Mouse (Mus musculus) megakaryocyte, adult 5-6 weeks (primary cell): ENCODE data around the gene Gm17374. TPM values are rescaled to one million over a fixed set of nuclear protein-coding genes. Genes with fewer than 3 reads are reported as not detected.
A peak's percentile ranks its signal among the peaks of the same experiment; 100 is the strongest.
"Not testable (repeated sequence)": the region's sequence is repeated elsewhere in the genome, so short reads cannot be mapped to it uniquely, and the experiment has no call there.

Source experiments
- ATAC-seq: 2 replicates; pipeline ENCODE4 v1.8.0; 2016; ENCODE audit warnings: mild to moderate bottlenecking, inconsistent platforms; ENCODE audit not compliant: poor library complexity, severe bottlenecking
- total RNA-seq, 2 experiments: library from RNA; stranded (forward) in 1 of 2; stranded (reverse) in 1 of 2; fragments of 153-499, 151-499 nt in 1 of 2; fragments of 221-1000, 200-1000 nt in 1 of 2; gene quantifications; 2 replicates each; pipeline versions ENCODE4 v1.2.3 to v1.2.4; 2015 to 2017

Gene Gm17374
- not detected in 2 replicates for total RNA-seq (2015)
- not detected in 2 replicates for total RNA-seq (2017)

DNA sequence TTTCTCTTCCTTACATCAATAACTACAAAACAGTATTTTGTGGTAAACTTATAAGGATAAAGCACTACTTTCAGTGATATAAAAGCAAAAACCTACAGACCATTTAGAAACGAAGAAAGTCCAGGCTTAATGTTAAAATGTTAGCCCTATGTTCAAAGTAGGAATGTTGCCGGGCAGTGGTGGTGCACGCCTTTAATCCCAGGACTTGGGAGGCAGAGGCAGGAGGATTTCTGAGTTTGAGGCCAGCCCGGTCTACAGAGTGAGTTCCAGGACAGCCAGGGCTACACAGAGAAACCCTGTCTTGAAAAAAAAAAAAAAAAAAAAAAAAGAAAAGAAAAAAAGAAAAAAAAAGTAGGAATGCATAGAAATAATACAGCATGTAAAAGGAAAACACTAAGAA lies at the start of gene Gm17374:
Gene Gm17374, plus strand, starts transcription at position 301 of the 400 bp plus-strand sequence.
- ATAC-seq: not testable (repeated sequence)

- no peak for ATAC-seq
These were observed 46.9 kb upstream of the Gm17374 start for GRCm38 (mm10) chr2:140104951-140105350.

- ATAC-seq: no peak
These were observed 44.2 kb upstream of the Gm17374 start for GRCm38 (mm10) chr2:140107641-140108040.

- no peak for ATAC-seq
These were observed 42.9 kb upstream of the Gm17374 start for GRCm38 (mm10) chr2:140108945-140109344.

- ATAC-seq: no peak
These were observed 38.0 kb upstream of the Gm17374 start for GRCm38 (mm10) chr2:140113851-140114250.

- ATAC-seq: no peak
These were observed 26.3 kb upstream of the Gm17374 start for GRCm38 (mm10) chr2:140125516-140125915.

- ATAC-seq: peak; percentile 69
These were observed 7.4 kb downstream of the Gm17374 start for GRCm38 (mm10) chr2:140159186-140159730.

GRCm38 (mm10) chr2:140163351-140163854 lies 11.6 kb downstream of the Gm17374 start:
- ATAC-seq: no peak

- ATAC-seq: no peak
These were observed 17.2 kb downstream of the Gm17374 start for GRCm38 (mm10) chr2:140169057-140169456.

- peak; percentile 96 for ATAC-seq
These were observed 18.4 kb downstream of the Gm17374 start, which contains the start of the genes Esf1 and Ndufaf5 for GRCm38 (mm10) chr2:140170127-140170802. Esf1 (minus strand) TSS chr2:140170564. Ndufaf5 (plus strand) TSS chr2:140170649.

DNA sequence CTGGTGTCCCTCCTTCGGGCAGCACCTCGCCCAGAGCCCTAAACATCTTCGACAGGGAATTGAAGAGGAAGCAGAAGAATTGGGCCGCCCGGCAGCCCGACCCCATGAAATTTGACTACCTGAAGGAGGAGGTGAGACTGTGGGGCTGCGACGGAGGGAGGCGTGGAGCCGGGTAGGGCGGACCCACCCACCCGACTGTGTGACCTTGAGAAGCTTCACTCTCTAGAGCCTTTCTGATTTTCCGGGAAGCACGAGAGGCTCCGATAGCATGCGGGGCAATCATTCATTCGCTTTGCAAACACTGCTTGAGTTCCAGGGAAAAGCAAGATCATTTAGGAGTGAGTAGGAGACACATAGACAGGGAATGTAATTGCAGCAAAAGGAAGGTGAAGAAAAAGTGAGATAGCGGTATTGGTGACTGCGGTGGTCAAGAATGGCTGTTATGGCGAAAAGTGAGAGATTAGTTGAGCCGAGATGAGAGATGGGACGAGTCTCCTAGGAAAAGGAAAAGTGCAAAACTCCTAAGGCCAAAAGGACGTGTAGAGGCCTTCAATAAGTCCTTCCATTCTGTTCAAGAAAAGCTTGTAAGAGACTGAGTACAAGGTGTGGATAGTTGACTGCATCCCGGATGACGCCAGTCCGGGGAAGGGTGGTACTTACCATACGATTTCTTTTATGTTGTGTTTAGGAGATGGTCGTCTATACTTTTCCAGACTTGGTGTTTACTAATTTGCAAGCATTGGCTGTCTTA lies 19.1 kb downstream of the Gm17374 start:
- peak; percentile 73 for ATAC-seq

DNA sequence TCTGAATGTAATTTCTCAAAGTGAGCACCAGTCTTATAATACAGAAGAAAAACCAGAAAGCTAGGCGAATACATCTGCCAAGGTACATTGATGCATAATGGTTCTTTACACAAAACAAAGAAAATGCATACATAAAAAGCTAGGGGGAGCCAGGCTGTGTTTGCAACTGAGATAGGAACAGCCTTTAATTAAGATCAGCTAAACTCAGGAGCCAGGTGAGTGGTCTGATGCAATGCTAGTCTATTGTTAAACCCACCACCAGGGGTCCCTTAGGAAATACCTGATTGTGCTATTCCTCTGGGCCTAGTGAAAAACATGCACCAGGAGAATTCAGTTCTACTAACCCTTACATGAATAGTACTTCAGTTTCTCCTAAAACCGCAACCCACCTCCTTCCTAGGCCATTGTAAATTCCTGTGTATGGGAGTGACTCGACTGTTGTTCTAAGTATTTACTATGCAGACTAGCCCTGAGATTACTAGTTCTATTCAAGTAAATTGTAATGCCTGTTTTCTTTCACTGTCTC lies 33.9 kb downstream of the Gm17374 start:
- not testable (repeated sequence) for ATAC-seq

- ATAC-seq: no peak
These were observed 48.9 kb downstream of the Gm17374 start for GRCm38 (mm10) chr2:140200713-140201112.

DNA sequence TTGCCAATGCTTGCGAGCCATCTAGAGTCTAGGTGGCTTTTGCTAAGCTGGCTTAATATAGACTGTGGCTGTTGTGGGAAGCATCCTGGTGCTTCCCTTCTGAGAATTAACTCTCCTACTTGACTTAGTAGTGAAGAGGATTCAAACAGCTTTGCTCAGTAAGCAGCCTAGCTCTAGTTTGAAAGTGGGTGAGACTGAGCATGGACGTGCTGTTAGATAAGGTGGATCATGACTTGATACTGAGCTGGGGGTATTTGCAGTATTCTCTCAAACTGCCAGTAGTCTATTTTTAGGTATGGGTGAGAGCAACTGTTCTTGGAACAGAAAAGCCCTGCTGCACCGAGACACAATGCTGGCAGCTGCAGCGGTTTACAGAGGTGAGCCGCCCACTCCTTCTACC lies 50.7 kb downstream of the Gm17374 start:
- no peak for ATAC-seq

Other genes starting within 250 kb of the Gm17374 start
- gene Tasp1, start 85.2 kb upstream of the Gm17374 start, total RNA-seq (2015): 6.6 TPM in 2 replicates
- gene Tasp1, start 85.2 kb upstream of the Gm17374 start, total RNA-seq (2017): 7.5 and 7.6 TPM in 2 replicates
- gene Esf1, start 18.5 kb downstream of the Gm17374 start, total RNA-seq (2015): 18.9 and 21.0 TPM in 2 replicates
- gene Esf1, start 18.5 kb downstream of the Gm17374 start, total RNA-seq (2017): 26.4 and 27.0 TPM in 2 replicates
- gene Ndufaf5, start 18.6 kb downstream of the Gm17374 start, total RNA-seq (2015): 11.7 and 12.9 TPM in 2 replicates
- 15.9 and 18.4 TPM in 2 replicates for gene Ndufaf5, start 18.6 kb downstream of the Gm17374 start, total RNA-seq (2017)
- not detected in 2 replicates for gene Sel1l2, start 237.7 kb downstream of the Gm17374 start, total RNA-seq (2015)
- gene Sel1l2, start 237.7 kb downstream of the Gm17374 start, total RNA-seq (2017): not detected in 2 replicates
- gene Macrod2, start 243.3 kb downstream of the Gm17374 start, total RNA-seq (2015): 0.31 and 2.4 TPM in 2 replicates
- 1.7 and 2.7 TPM in 2 replicates for gene Macrod2, start 243.3 kb downstream of the Gm17374 start, total RNA-seq (2017)